Mouse (Mus musculus): ENCODE data around the gene Mtg2.
A peak's percentile ranks its signal among the peaks of the same experiment; 100 is the strongest.

Gene Mtg2

GRCm38 (mm10) chr2:180051986-180052733 is 18.2 kb upstream of the Mtg2 start:
- no peak for DNase-seq (ENCODE audit: low spot score in 2 of 2)

DNA sequence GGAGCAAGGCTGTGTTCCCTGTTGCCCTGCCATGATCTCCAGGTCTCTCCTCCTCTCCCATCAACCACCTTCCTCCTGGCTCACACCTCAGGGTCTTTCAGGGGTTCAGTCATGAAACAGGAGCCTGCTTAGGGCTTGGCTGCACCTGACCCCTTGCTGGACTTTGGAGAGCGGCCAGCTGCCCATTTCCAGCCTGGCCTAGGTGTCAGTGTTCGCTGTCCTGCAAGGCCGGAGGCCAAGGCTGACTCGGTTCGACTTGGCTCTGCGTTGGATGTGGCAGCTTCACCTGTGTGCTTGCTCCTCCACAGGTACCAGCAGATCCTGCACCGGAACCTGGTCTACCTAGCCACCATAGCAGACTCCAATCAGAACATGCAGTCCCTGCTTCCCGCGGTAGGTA is 17.4 kb upstream of the Mtg2 start:
- no peak for DNase-seq (ENCODE audit: low spot score in 2 of 2)

DNA sequence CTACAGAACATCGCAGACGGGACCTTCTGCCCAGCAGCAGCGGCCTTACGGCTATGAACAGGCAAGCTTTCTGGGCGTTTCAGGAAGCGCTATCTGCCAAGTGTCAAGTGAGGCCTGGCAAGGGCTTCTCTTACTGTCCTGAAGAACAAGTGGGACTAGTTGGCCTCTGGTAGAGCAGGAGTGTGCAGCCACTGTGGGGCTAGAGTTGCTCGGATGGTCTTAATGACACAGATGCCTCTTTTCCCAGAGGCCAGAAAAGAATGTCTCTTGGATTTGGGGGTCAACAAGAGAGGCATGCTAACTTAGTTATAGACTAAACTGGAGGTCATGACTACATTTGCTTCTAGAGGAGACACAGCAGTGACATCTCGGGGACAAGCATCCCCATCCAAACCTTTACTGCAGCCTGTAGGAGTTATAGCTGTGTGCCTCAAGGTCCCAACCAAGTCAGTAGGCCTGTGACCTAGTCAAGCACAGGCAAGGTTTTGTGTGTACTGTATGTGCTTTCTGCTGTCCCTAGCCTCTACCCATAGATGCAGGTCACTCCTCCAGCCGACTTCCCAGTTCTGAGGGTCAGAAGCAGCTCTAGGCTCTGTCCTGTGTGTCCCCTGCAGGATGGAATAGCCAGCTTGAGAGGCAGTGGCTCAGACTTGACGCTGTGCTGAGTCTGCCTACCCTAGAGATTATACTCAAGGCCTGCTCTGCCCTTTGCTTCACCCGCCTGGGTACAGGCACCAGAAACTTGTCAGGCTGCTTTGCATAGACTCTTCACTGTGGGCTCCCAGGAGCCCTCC is 6.9 kb upstream of the Mtg2 start:
- DNase-seq (ENCODE audit: low spot score in 2 of 2): no peak

DNA sequence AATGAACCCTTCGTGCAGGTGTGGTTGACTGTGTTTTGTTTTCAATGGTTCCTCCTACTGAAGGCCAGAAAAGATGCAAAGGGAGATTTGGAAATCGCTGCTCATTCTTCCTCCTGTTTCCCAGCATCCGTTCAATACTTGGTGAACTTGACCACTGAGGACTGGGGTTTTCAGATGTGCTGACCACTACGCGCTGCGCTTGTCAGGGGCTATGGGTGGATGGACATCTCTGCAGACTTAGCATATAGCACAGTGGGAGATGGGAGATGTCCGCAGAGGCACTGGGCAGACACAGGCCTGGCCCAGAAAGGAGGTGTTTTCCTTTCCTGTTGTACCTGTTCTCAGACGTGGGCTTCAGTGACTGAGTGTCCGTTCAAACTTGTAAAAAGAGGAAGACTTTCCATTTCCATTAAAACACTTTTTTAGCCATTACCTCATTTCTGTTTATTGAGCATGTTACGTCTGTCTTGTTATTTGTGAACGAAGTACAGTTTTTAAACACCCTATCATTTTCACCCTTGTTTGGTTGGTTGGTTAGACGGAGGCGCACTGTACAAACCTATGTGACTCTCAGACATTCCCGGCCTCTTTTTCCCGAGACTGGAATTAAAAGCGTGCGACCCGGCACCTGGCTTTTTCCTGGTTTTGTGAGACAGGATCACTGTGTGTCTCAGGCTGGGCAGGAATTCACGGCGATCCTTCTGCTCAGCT is 463 bp upstream of the Mtg2 start:
- no peak for DNase-seq (ENCODE audit: low spot score in 2 of 2)

- no peak for DNase-seq (ENCODE audit: low spot score in 2 of 2)
Measured at GRCm38 (mm10) chr2:180071671-180072070, 1.3 kb downstream of the Mtg2 start.

GRCm38 (mm10) chr2:180072886-180073285 is 2.5 kb downstream of the Mtg2 start:
- no peak for DNase-seq (ENCODE audit: low spot score in 2 of 2)

GRCm38 (mm10) chr2:180077622-180078021 is 7.2 kb downstream of the Mtg2 start:
- DNase-seq (ENCODE audit: low spot score in 2 of 2): no peak

GRCm38 (mm10) chr2:180080680-180081079 is 10.3 kb downstream of the Mtg2 start:
- DNase-seq (ENCODE audit: low spot score in 2 of 2): no peak

DNA sequence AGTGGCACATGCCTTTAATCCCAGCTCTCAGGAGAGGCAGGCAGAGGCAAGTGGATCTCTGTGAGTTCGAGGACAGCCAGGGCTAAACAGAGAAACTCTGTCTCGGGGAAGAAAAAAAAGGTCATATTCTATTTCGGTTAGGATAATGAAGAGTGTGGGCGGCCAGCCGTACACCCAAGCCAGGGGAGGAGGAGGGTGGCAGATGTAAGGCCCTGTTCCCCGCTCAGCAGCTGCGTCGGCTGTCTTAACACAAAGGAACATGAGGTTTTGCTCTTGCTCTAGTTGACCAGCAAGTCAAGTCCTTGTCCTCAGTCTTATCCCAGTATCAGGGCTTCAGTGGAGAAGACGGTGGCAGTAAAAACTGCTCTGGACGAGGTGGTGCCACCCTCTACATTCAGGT is 12.7 kb downstream of the Mtg2 start:
- DNase-seq (ENCODE audit: low spot score in 2 of 2): no peak

DNA sequence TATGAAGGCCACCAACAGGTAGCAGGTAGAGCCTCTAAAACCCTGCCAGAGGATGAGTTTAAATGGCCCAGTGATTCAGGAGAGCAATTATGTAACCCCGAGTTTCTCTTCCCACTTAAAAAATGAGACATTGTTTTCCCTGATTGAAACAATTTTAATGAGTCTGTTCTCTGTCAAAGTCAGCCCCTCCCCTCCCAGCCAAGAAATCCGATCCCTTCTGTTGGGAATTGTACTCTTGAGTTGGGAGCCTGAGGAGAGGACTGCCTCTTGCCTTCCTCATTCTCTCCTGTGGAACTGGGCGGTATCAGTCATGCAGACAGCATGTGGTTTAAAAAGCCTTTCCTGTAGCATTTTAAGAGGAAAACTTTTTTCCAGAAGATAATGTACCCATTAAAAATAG is 14.2 kb downstream of the Mtg2 start:
- no peak for DNase-seq (ENCODE audit: low spot score in 2 of 2)

DNA sequence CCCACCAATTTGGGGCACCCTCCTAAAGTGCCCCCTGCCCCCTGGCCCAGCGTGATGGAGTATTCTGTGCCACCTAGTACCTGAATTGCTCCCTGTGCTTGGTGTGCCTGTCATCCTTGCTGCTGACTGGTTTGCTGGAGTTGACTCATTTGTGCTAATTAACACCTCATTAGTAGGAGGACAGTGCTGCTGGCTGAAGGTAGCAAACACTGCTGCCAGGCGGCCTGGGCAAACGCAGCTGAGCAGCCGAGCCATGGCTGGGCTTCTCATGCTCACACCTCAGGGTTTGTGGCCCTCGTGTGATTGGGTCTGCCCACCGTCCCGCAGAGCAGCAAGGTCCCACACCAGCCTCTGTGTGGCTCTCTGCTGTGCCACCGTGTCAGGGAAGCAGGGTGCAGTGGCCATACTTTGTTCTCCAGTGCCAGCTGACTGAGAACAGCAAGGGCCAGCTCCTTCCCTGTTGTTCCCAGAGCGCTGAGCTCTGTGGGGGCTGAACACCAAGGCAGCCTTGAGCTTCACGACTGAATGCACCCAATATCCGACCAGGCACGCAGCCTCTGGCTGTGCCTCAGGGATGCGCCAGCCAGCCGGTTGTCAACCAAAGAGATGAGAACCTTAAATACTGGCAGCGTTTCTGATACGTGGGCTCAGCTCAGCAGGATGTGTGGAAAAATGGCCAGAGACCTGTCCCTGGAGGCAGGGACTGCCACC is 15.7 kb downstream of the Mtg2 start:
- DNase-seq (ENCODE audit: low spot score in 2 of 2): no peak

DNA sequence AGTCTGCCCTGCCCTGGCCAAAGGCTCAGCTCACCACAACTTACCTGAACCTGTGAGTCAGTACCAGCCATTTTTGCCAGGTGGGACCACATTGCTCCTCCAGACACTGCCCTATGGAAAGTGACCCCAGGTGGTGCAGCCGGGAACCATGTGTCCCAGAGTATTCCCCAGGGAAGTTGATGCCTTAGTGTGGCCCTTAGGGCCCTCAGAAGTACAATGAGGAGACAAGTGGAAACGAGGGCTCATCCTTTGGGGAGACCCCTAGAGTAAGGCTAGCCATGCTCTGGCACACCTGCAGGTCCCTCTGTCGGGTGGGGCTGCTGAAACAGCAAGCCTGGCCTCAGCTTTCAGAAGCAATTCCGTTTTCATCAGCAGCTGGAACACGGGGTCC is 16.2 kb downstream of the Mtg2 start:
- no peak for DNase-seq (ENCODE audit: low spot score in 2 of 2)

GRCm38 (mm10) chr2:180087472-180087871 is 17.1 kb downstream of the Mtg2 start:
- no peak for DNase-seq (ENCODE audit: low spot score in 2 of 2)

GRCm38 (mm10) chr2:180090285-180090684 is 19.9 kb downstream of the Mtg2 start:
- DNase-seq (ENCODE audit: low spot score in 2 of 2): no peak

DNA sequence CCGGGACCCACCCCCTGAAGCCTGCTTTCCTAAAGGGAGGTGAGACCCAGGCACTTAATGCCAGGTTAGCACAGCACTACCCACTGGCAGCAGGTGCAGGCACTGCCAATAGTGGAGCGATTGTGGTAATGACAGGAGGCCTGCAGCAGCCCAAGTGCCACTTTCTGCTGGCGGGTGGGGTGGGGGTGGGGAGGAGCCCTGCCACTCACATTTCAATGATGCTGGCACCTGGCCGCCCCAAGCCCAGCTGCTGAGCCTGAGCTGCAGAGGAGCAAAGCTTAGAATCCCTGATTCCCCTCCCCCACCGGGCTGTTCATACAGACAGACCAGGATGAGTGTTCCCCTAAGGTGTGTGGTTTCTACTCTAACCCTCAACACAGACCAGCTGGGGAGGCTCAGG is 25.3 kb downstream of the Mtg2 start:
- DNase-seq (ENCODE audit: low spot score in 2 of 2): no peak

DNA sequence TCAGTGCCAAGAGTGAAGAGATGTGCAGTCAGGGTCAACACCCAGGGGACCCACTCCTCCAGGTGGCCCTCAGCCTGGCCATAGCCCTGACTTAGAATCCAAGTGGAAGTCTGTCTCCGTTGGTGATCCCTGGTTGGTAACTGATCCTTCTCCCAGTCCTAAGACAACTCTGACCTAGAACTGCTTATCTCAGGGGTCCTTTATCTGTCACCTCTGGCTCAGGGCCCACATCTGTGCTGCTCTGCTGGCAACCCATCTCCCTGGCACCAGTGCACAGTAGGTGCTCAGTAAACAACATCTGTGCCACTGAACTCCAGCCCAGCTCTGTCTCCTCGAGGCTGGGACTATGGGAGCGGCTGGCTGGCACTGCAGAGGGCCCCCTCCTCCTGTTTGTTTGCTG is 27.2 kb downstream of the Mtg2 start:
- DNase-seq (ENCODE audit: low spot score in 2 of 2): peak in 1 of 2 experiments; percentile 27

DNA sequence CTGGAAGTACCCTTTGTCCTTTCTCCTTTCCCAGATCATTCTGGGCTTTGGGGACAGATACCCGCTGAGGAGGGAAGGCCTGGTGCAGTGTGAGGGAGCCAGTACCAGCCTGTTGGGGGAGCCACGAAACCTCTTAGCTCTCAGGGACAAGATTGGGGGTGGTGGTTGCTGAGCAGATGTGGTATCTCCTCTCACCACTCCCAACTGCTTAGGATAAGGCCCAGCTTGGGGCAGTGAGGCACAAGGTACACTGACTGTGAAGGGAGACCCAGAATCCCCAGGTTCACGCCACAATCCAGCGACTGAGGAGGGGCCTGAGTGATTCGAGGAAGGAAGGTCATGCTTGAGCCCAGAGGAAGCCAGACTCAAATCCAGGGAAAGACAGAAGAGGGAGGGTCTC is 27.8 kb downstream of the Mtg2 start:
- DNase-seq (ENCODE audit: low spot score in 2 of 2): no peak

- DNase-seq (ENCODE audit: low spot score in 2 of 2): no peak
Measured at GRCm38 (mm10) chr2:180099529-180099928, 29.1 kb downstream of the Mtg2 start.

GRCm38 (mm10) chr2:180103151-180103977 is 33.0 kb downstream of the Mtg2 start:
- peak; percentile 69 to 72 for DNase-seq (ENCODE audit: low spot score in 2 of 2)

DNA sequence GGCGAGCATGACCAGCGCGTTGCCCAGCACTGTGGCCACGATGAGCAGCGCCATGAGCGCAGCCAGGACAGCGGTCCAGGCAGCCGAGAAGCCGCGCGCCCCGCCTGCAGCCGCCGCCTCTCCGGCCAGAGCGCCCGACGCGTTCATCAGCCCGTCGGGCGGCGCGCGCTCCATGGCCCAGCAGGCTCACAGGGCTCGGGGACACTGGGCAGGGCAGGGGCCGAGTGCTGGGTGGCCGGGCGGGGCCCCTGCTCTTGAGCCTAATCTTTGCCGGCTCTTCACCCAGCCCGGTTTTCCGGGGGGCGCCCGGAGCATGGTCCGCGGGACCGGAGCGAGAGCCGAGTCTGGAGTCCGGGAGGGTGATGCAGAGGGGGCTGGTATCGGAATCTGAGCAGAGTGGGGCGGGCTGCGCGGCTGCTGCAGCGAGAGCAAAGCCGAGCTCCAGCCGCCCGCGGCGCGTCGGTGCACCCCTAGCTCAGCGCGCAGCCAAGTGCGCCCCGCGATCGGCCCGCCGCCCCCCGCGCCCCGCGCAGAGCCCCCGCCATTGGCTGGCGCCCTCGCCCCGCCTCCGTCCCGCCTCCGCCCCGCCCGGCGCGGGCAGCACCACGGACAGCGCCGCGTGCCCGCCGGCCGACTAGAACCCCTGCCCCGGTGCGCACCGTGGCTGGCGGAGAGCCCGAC is 33.7 kb downstream of the Mtg2 start, which contains the start of gene Hrh3:
TSS of gene Hrh3 (minus strand) at position 511 of the 681 bp plus-strand sequence.
- DNase-seq (ENCODE audit: low spot score in 2 of 2): peak; percentile 71 to 78

Measured in right cerebral cortex, postnatal 10 days (tissue).